Mouse (Mus musculus) right cerebral cortex, postnatal 36 days (tissue): ENCODE data around the gene Gm17416.

Source experiments
- DNase-seq, 2 experiments: peaks; one replicate each; pipeline ENCODE4 v3.0.0; 2022; ENCODE audit warnings: low spot score in 2 of 2, mixed read lengths in 1 of 2

Gm17416 gene

GRCm38 (mm10) chr2:152569038-152569437 lies at the start of gene Gm17416:
TSS of gene Gm17416 (plus strand) at chr2:152569338.
- no peak for DNase-seq

DNA sequence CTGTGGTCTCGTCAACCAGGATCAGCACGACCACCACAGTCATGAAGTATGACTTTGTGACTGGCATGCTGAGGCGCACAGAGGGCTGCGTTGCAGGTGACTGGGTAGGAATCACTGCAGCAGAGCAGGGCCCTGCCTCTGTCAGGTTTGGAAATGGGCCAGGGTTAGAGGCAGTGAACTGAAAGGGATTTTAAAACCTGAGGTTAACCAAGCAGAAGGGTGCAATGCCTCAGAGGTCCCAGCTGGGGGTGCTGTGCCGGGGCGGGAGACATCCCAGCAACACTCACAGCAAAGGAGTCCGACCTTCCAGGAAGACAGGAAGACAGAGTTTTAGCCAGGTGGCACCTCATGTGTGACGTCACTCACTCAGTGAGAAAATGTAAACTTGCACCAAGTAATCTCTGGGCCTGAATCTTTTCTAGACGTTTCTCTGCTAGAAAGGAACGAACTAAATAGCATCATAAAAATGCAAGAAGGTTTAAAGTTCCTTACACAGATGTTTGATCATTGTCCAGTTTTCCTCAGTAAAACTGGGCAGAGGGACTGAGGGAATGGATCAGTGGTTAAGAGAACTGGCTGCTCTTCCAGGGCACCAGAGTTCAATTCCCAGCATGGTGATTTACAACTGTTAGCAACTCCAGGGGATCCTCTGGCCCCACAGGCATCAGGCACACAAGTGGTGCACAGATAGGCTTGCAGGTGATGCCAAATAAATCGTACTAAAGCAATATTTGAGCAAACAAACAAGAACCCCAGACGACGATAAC lies 29.0 kb upstream of the Gm17416 start, which contains the start of gene Defb29:
Gene Defb29, minus strand, starts transcription at position 155 of the 767 bp plus-strand sequence.
- DNase-seq = no peak

- no peak for DNase-seq
Measured at GRCm38 (mm10) chr2:152541979-152542378, 27.2 kb upstream of the Gm17416 start.

GRCm38 (mm10) chr2:152542897-152543296 lies 26.2 kb upstream of the Gm17416 start:
- no peak for DNase-seq

DNA sequence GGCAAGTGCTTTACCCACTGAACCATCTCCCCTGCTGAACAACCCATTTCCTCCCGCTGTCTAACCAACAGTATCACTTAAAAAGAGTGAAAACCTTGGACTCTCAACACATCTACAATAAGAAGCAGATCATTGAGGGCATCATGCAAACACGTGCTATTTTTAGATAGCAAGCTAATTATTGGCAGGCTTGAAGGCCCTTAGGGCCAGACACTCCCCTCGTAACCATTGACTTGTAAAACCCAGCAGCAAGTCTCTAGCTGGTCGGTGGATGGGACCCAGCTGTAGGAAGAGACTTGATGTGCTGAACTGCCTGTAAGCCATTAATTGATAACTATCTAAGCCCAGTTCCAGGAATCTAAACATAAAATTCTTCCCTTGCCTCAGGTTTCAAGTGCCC lies 25.7 kb upstream of the Gm17416 start:
- no peak for DNase-seq

GRCm38 (mm10) chr2:152544691-152545090 lies 24.4 kb upstream of the Gm17416 start:
- peak; percentile 43 to 50 for DNase-seq

GRCm38 (mm10) chr2:152548124-152548523 lies 21.0 kb upstream of the Gm17416 start:
- no peak for DNase-seq

DNA sequence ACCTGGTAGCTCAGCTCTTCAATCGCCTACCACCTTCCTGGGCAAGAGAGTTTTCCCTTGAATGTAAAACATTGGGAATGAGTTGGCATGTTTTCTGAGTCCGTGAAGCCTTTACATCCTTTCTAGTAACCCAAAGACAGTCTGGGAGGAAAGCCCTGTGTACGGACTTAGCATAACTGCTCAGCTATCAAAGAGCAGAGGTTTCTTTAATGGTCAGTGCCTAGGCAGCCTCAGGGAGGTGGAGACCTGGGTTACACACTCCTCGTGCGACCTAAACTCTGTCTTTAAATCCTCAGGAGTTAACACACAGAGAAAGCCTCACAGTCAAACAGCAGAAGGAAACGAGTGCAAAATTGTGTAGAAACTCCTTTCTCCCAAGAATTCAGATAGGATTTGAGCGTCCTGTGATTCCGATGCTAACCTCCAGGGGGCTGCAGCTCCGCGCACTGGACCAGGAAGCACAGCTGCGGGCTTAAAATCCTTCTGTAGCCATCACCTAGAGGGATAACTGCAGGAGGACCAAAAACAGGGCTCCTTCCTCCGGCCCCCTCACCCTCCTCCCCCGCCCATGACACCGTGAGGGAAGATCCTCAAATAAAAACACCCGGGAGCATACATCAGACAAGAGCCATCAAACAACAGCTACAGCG lies 15.2 kb upstream of the Gm17416 start:
- DNase-seq = peak; percentile 34 to 52

DNA sequence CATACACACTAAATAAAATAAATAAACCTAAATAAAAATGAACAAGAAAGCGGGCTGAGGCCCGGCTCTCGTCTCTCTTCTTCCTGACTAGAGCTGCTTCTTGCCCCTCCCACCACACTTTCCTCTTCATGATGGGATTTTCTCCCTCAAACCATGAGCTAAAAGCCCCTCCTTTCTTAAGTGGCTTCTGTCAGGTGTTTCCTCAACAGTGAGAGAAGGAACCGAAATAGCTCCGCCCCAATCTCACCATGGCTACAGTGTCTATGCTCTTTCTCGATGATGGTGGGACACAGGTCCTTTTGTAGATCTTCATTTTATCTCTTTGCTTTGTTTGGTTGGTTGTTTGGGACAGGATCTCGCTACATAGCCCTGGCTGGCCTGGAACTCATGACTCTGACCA lies 12.5 kb upstream of the Gm17416 start:
- DNase-seq = no peak

DNA sequence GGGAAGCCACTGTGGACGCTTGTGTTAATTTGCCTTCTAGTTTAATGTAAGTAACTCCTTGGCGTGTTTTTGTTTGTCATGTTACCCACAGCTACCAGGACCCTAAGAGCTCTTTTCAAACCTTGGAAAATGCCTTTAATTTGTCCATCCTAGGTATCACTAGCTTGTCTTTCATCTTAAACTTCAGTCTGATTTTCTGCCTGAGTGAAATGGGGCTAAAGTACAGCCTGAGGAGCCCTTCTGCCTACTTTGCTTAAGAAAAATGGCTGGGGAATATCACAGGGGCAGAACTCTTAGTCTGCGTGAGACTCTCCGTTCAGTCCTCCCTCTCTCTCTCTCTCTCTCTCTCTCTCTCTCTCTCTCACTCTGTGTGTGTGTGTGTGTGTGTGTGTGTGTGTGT lies 743 bp downstream of the Gm17416 start:
- no peak for DNase-seq

DNA sequence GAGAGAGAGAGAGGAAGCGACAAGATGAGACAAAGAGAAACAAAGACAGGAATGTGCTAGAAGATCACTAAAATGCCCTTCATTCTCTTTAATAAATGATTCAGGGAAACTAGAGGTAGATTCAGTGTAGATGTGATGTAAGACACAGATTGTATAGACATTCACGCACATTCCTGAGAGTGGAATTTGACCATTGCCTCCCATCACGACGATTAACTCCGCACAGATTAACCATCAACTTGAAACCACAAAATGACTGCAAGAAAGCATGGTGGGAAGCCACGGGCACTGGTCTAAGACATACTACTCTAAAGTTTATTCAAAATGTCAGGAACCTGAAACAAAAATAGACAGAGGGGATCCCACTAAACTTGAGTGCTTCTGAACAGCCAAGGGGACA lies 1.2 kb downstream of the Gm17416 start:
- DNase-seq = no peak

- no peak for DNase-seq
Measured at GRCm38 (mm10) chr2:152572114-152572794, 3.1 kb downstream of the Gm17416 start, which contains the start of gene Defb21. TSS of gene Defb21 (plus strand) at chr2:152572744.

- DNase-seq = no peak
Measured at GRCm38 (mm10) chr2:152573484-152573883, 4.3 kb downstream of the Gm17416 start.

GRCm38 (mm10) chr2:152580107-152580506 lies 11.0 kb downstream of the Gm17416 start, which contains the start of gene Defb19:
TSS of gene Defb19 (minus strand) at chr2:152580312.
- DNase-seq = no peak

- DNase-seq = no peak
Measured at GRCm38 (mm10) chr2:152580612-152581011, 11.5 kb downstream of the Gm17416 start.

DNA sequence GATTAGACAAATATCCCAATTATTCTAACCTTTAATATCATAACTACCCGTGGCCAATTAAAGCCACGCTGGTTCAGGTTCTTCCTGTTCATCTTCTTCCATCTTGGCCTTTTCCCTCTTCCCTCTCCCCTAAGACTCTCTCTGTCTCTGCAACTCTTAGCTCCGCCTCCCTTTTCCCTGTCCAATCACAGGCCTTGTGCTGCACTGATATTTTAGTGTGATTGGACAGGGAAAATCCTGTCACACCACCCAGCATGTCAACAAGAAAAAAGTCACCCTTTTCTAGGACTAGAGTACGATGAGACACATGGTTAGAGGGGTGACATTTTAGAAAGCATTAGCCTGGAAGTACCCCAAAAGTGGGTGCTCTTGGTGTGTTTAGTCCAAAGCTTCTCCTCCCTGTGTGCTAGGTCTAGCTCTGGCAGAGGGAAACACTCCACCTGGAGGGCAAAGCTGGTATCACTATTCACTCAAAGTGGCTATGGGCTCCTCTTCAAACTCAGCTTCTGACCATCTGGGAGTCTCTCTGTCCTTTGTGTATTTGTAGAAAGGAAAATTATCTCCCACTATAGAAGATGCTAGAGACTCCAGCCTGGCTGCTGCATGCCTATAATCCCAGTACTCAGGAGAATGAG lies 17.9 kb downstream of the Gm17416 start:
- no peak for DNase-seq

DNA sequence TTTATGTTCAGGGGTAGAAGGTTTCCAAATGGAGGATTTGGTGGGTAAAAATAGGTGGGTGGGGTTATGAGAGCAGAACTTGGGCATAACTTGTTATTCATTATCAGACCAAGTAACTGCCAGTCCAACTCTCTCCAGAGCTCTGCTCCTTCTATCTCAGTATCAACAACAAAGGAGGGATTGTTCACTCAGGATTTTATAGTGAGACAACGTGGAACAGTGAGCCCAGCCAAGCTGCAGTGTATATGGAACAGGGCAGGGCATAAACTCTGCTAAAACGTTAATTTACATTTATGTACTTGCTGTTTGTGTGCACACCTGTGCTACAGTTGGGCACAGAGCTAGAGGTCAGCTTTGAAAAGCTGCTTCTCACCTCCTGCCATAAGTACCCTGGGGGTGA lies 19.3 kb downstream of the Gm17416 start:
- DNase-seq = no peak

GRCm38 (mm10) chr2:152589021-152589420 lies 19.9 kb downstream of the Gm17416 start:
- DNase-seq = no peak

DNA sequence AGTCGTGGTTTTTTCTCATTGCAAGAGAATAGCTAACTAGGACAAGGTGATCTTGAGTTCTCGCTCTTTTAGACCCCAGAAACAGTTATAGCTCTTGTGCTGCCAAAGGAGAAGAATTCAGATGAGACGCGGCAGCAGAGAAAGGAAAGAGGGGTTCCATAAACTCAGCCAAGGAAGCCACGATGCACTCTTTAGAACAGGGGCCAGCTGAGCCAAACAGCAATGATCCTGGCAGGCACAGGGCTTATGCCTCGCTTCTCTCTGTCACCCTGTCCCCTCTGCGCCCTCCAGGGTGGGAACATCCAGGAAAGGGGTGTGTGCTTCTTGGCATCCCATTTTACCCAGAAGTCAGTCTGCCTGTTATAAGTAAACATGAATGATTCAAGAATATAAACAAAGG lies 30.2 kb downstream of the Gm17416 start, which contains the start of gene Defb45:
Gene Defb45, minus strand, starts transcription at position 101 of the 400 bp plus-strand sequence.
- no peak for DNase-seq

DNA sequence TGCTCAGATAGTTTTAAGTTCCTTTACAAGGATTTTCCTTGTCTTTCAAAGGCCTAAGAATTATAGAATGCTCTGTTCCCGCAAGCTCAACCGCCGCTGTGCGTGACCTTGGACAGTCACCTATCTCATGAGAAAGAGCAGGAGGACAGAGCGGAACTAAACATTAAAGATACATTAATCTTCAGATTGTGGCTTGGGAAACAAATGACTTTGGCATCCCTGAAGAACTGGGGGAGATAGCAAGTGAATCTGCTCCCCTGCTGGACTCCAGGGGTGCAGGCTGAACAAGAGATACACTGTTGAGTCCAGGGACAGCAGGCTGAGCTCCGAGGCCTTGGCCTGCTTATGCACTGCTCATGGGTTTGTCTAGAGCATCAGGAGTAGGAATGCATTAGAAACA lies 30.9 kb downstream of the Gm17416 start:
- no peak for DNase-seq

DNA sequence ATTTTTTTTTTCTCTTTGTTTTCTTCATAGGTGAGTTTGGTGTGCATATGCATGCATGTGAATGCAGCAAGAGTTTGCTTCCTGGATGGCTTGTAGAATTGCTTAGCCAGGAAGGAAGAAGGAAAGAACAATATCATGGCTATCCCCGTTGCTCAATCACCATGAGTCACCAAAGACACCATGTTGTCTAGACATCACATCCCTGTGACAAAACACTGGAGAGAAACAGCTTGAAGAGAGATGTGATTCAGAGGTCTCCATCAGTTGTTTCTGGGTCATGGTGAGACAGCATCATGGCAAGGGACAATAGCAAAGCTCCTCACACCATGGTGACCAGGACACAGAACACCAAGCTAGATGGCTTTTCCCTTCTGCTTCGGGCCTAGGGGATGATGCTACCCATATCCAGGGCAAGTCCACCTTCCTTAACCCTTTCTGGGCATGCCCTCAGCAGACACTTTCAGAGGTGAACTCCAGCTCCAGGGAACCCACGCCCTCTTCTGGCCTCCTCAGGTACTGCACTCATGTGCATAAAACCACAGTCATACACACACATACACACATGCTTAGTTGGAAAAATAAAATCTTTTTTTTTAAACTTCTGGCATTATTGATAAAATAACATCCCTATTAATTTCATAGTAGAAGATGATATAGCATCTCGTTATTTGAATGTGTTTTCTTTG lies 32.3 kb downstream of the Gm17416 start:
- no peak for DNase-seq
